Mouse (Mus musculus) limb, embryonic 12.5 days (tissue): ENCODE results near the gene Pkd1l3. TPM values are rescaled to one million over a fixed set of nuclear protein-coding genes. Genes with fewer than 3 reads are reported as not detected.

Source experiments
- ATAC-seq: fragments of 200-750 bp; cut with Nextera tagmentation; 2 replicates; pipeline ENCODE4 v1.8.0; 2017; ENCODE audit warnings: low read depth, moderate TSS enrichment; ENCODE audit not compliant: insufficient number of reproducible peaks, insufficient read depth, low FRiP score, low TSS enrichment
- H3K27ac ChIP-seq: fragments of 300-500 bp; sonication (generic); 2 replicates; pipeline ENCODE4 v1.5.1; 2016; ENCODE audit warnings: mild to moderate bottlenecking, moderate library complexity
- H3K27me3 ChIP-seq: fragments of 300-500 bp; sonication (generic); 2 replicates; pipeline ENCODE4 v1.6.1; 2016; ENCODE audit warnings: mild to moderate bottlenecking, moderate library complexity
- H3K36me3 ChIP-seq: fragments of 300-500 bp; sonication (generic); 2 replicates; pipeline ENCODE4 v1.6.1; 2016; ENCODE audit warnings: mild to moderate bottlenecking, moderate library complexity
- H3K4me1 ChIP-seq: fragments of 300-500 bp; sonication (generic); replicated peaks from 2 replicates; pipeline ENCODE4 v1.6.1; 2016
- H3K4me2 ChIP-seq: fragments of 300-500 bp; sonication (generic); 2 replicates; pipeline ENCODE4 v1.6.1; 2016; ENCODE audit warnings: mild to moderate bottlenecking, moderate library complexity
- H3K4me3 ChIP-seq: fragments of 300-500 bp; sonication (generic); replicated peaks from 2 replicates; pipeline ENCODE4 v1.5.1; 2016; ENCODE audit warnings: mild to moderate bottlenecking
- H3K9ac ChIP-seq: fragments of 300-500 bp; sonication (generic); replicated peaks from 2 replicates; pipeline ENCODE4 v1.6.1; 2016; ENCODE audit warnings: mild to moderate bottlenecking, moderate library complexity
- H3K9me3 ChIP-seq: fragments of 300-500 bp; sonication (generic); 2 replicates; pipeline ENCODE4 v1.6.1; 2016; ENCODE audit warnings: mild to moderate bottlenecking, moderate library complexity
- WGBS: fragments of 180-500 bp; shearing (Covaris S2); methylation state at CpG from one replicate; pipeline ENCODE4 v1.1.7; 2016; 5-methylcytosine and 5-hydroxymethylcytosine counted together
- polyA plus RNA-seq: library from polyadenylated mRNA; unstranded; fragments of >200 nt; fragmentation: Nextera tagmentation; extraction: Ambion mirVana; gene quantifications from 2 replicates; pipeline ENCODE4 v1.2.1, GENCODE M21; 2016

Gene Pkd1l3
- polyA plus RNA-seq, 1 experiment from 2014 or later = 0.14 TPM

GRCm38 (mm10) chr8:109632498-109632897 lies 18.2 kb downstream of the Pkd1l3 start:
- no peak overlapping the region for H3K4me2 ChIP-seq
- no peaks in the 10 kb centered on the region for H3K36me3 ChIP-seq
- H3K9ac ChIP-seq = no peak overlapping the region
- H3K27ac ChIP-seq = no peak overlapping the region
- no peak for ATAC-seq
- 89% methylated on average over 5 of the region's 5 CpGs for WGBS
- no peak overlapping the region for H3K4me3 ChIP-seq
- no peaks in the 10 kb centered on the region for H3K27me3 ChIP-seq
- no peaks in the 10 kb centered on the region for H3K9me3 ChIP-seq
- H3K4me1 ChIP-seq = no peaks in the 10 kb centered on the region

GRCm38 (mm10) chr8:109635146-109635545 lies 20.8 kb downstream of the Pkd1l3 start:
- 89% methylated on average over 8 of the region's 8 CpGs for WGBS

GRCm38 (mm10) chr8:109638851-109639250 lies 24.5 kb downstream of the Pkd1l3 start:
- no peak for ATAC-seq
- H3K4me1 ChIP-seq = no peaks in the 10 kb centered on the region
- no peaks in the 10 kb centered on the region for H3K9me3 ChIP-seq
- 81% methylated on average over 5 of the region's 5 CpGs for WGBS
- H3K4me2 ChIP-seq = no peak overlapping the region
- H3K9ac ChIP-seq = no peak overlapping the region
- no peak overlapping the region for H3K27ac ChIP-seq
- H3K4me3 ChIP-seq = no peak overlapping the region
- peaks cover 3% of the 10 kb centered on the region; the same call in 1 of the 2 replicates for H3K27me3 ChIP-seq
- no peaks in the 10 kb centered on the region for H3K36me3 ChIP-seq

More at GRCm38 (mm10) chr8:109635146-109635545, 20.8 kb downstream of the Pkd1l3 start:
- Histone ChIP-seq H3K4me1 (no peaks in the 10 kb centered on the region), H3K9me3 (no peaks in the 10 kb centered on the region), H3K36me3 (no peaks in the 10 kb centered on the region), H3K4me3 (no peak overlapping the region), H3K27me3 (no peaks in the 10 kb centered on the region), H3K9ac (no peak overlapping the region), H3K4me2 (no peak overlapping the region), H3K27ac (no peak overlapping the region)
- ATAC-seq = no peak

GRCm38 (mm10) chr8:109640410-109640809 lies 26.1 kb downstream of the Pkd1l3 start:
- Histone ChIP-seq H3K27me3 (peaks cover 3% of the 10 kb centered on the region; the same call in 1 of the 2 replicates), H3K9ac (no peak overlapping the region), H3K9me3 (no peaks in the 10 kb centered on the region), H3K4me3 (no peak overlapping the region), H3K27ac (no peak overlapping the region), H3K36me3 (no peaks in the 10 kb centered on the region), H3K4me2 (no peak overlapping the region), H3K4me1 (no peaks in the 10 kb centered on the region)
- ATAC-seq = no peak
- 64% methylated on average over 7 of the region's 7 CpGs for WGBS

DNA sequence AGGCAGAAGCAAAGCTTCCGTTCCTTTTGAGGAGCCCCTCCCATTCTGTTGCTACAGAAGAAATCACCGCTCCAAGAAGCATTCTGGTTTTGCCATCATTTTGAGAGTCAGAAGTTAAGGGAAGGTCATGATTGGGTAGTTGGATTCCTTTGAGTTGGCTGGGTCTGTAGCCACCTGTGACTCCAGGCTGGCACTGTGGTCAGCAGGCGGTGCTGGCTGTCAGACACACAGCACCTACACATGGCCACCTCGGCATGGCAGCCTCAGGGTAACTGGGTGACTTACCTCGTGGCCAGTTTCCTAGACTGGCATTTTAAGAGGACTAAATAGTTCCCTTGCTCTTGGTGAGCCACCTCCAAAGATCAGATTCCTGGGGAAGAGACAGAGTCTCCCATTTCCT lies 26.9 kb downstream of the Pkd1l3 start:
- 83% methylated on average over 5 of the region's 5 CpGs for WGBS
- H3K27me3 ChIP-seq = peaks cover 3% of the 10 kb centered on the region; the same call in 1 of the 2 replicates
- no peak overlapping the region for H3K27ac ChIP-seq
- no peak overlapping the region for H3K4me3 ChIP-seq
- no peak for ATAC-seq
- H3K4me2 ChIP-seq = no peak overlapping the region
- no peaks in the 10 kb centered on the region for H3K4me1 ChIP-seq
- no peaks in the 10 kb centered on the region for H3K36me3 ChIP-seq
- no peak overlapping the region for H3K9ac ChIP-seq
- no peaks in the 10 kb centered on the region for H3K9me3 ChIP-seq

GRCm38 (mm10) chr8:109647331-109647730 lies 33.0 kb downstream of the Pkd1l3 start:
- no peaks in the 10 kb centered on the region for H3K9me3 ChIP-seq
- H3K9ac ChIP-seq = no peak overlapping the region
- 61% methylated on average over 11 of the region's 11 CpGs for WGBS
- H3K4me3 ChIP-seq = no peak overlapping the region
- H3K4me1 ChIP-seq = no peaks in the 10 kb centered on the region
- ATAC-seq = no peak
- H3K27me3 ChIP-seq = no peaks in the 10 kb centered on the region
- no peaks in the 10 kb centered on the region for H3K36me3 ChIP-seq
- H3K27ac ChIP-seq = no peak overlapping the region
- no peak overlapping the region for H3K4me2 ChIP-seq

GRCm38 (mm10) chr8:109648469-109648868 lies 34.2 kb downstream of the Pkd1l3 start:
- Histone ChIP-seq H3K27me3 (no peaks in the 10 kb centered on the region), H3K36me3 (no peaks in the 10 kb centered on the region), H3K4me1 (no peaks in the 10 kb centered on the region), H3K4me2 (no peak overlapping the region), H3K4me3 (no peak overlapping the region), H3K9me3 (no peaks in the 10 kb centered on the region), H3K9ac (no peak overlapping the region), H3K27ac (no peak overlapping the region)
- no peak for ATAC-seq
- WGBS = 71% methylated on average over 7 of the region's 7 CpGs

GRCm38 (mm10) chr8:109650801-109651200 lies 36.5 kb downstream of the Pkd1l3 start:
- H3K9me3 ChIP-seq = no peaks in the 10 kb centered on the region
- WGBS = 78% methylated on average over 10 of the region's 10 CpGs
- no peak for ATAC-seq

DNA sequence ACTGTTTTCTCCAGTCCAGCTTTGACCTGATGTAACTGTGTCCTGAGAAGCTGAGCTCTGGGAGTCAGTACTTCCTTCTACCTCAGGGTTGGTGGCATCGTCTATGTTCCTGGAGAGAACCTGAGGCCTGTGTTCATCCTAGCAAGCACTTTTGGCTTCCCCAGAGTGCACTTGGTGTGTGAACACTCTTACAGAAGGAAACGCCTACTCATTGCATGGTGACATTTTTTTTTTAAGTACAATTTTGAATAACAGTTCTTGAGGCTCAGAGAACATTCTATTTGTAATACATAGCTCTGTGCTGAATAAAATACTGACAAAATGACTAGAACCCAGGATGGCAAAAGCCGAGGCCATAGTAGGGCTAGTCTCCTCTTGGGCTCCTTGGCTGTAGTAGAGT lies 42.5 kb downstream of the Pkd1l3 start:
- Histone ChIP-seq H3K9ac (no peak overlapping the region), H3K36me3 (no peaks in the 10 kb centered on the region), H3K4me2 (no peak overlapping the region), H3K9me3 (no peaks in the 10 kb centered on the region), H3K27me3 (no peaks in the 10 kb centered on the region), H3K4me1 (no peaks in the 10 kb centered on the region), H3K27ac (no peak overlapping the region), H3K4me3 (no peak overlapping the region)
- WGBS = 86% methylated on average over 3 of the region's 3 CpGs
- ATAC-seq = no peak

More at GRCm38 (mm10) chr8:109650801-109651200, 36.5 kb downstream of the Pkd1l3 start:
- Histone ChIP-seq H3K4me1 (no peaks in the 10 kb centered on the region), H3K36me3 (no peaks in the 10 kb centered on the region), H3K27me3 (no peaks in the 10 kb centered on the region), H3K9ac (no peak overlapping the region), H3K27ac (no peak overlapping the region), H3K4me3 (no peak overlapping the region), H3K4me2 (no peak overlapping the region)

- Histone ChIP-seq H3K4me2 (no peak overlapping the region), H3K9me3 (no peaks in the 10 kb centered on the region), H3K27me3 (no peaks in the 10 kb centered on the region), H3K27ac (no peak overlapping the region), H3K36me3 (peaks cover 9% of the 10 kb centered on the region), H3K4me1 (no peaks in the 10 kb centered on the region), H3K4me3 (no peak overlapping the region), H3K9ac (no peak overlapping the region)
- WGBS = 88% methylated on average over 3 of the region's 3 CpGs
- no peak for ATAC-seq
Measured at GRCm38 (mm10) chr8:109662328-109662727, 48.0 kb downstream of the Pkd1l3 start.

- no peak overlapping the region for H3K27ac ChIP-seq
- WGBS = 87% methylated on average over 5 of the region's 5 CpGs
- no peak overlapping the region for H3K9ac ChIP-seq
- H3K36me3 ChIP-seq = peaks cover 51% of the 10 kb centered on the region
- no peak for ATAC-seq
- no peaks in the 10 kb centered on the region for H3K9me3 ChIP-seq
- no peak overlapping the region for H3K4me2 ChIP-seq
- no peaks in the 10 kb centered on the region for H3K4me1 ChIP-seq
- no peaks in the 10 kb centered on the region for H3K27me3 ChIP-seq
- no peak overlapping the region for H3K4me3 ChIP-seq
Measured at GRCm38 (mm10) chr8:109666616-109667015, 52.3 kb downstream of the Pkd1l3 start.

DNA sequence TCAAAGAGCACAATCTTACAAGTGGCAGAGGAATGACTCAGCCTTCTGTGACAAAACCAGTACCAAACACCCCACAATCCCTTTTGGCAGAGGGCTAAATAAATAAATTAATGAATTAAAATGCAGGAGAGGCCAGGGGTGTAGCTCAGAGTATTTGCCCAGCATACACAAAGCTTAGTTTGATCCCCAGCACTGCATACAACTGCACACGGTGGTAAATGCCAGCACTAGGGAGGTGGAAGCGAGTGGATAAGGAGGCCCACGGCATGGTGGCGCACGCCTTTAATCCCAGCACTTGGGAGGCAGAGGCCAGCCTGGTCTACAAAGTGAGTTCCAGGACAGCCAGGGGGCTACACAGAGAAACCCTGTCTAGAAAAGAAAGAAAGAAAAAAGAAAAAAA lies 58.3 kb downstream of the Pkd1l3 start:
- Histone ChIP-seq H3K4me1 (no peaks in the 10 kb centered on the region), H3K27me3 (no peaks in the 10 kb centered on the region), H3K27ac (no peak overlapping the region), H3K4me2 (no peak overlapping the region), H3K4me3 (no peak overlapping the region), H3K9me3 (no peaks in the 10 kb centered on the region), H3K9ac (no peak overlapping the region), H3K36me3 (peaks cover 98% of the 10 kb centered on the region)
- ATAC-seq = no peak
- WGBS = 92% methylated on average over 5 of the region's 5 CpGs
